In the genomic region with DNA sequence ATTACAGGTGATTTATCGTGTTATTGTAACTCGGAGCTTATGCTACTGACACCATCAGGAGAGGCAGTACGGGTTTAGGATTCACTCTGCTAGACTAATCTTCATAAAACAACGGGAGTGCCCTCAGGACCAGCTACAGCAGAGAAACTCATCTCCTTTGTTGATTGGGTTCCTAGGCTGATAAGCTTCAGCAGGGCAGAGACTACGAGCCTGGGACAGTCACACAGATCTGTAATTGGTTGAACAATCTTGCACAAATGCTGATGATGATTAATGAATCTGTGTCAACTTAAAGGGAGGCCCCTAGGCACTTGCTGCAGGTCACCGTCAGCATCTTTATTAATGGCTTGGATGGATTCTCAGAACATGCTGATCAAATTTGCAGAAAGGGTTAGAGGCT, we compare ENCODE assay signal across 17 mouse cellular contexts. TPM values are rescaled to one million over a fixed set of nuclear protein-coding genes. Genes with fewer than 3 reads are reported as not detected.
"Had no signal": no experiment of that assay in that cellular context is flagged by ENCODE, and none has a peak within 500 bp of the region (broad histone marks: within the 10 kb centered on the region; RNA-seq: fewer than 3 reads in every experiment).

No protein-coding gene starts in this region.

- H3K4me3 ChIP-seq: layer of hippocampus, adult 2 months; limb, embryonic 10.5 days; liver, embryonic 15.5 days; midbrain, embryonic 15.5 days had no signal

- H3K9me3 ChIP-seq: limb, embryonic 10.5 days; liver, embryonic 15.5 days; midbrain, embryonic 15.5 days had no signal

- H3K9ac ChIP-seq: liver, embryonic 15.5 days; midbrain, embryonic 15.5 days had no signal

- H3K27ac ChIP-seq: layer of hippocampus, adult 2 months; limb, embryonic 10.5 days; liver, embryonic 15.5 days; midbrain, embryonic 15.5 days had no signal

- DNase-seq: kidney, adult 8-10 months; kidney, postnatal 36 days; lung, adult 2 months; lung, postnatal 36 days; right cerebral cortex, adult 18-20 months; right cerebral cortex, postnatal 25 days; thymus, postnatal 14 days had no signal

- ATAC-seq: intestine, embryonic 16.5 days; lung, postnatal 0 days; midbrain, embryonic 15.5 days had no signal

- H3K27me3 ChIP-seq: liver, embryonic 15.5 days; midbrain, embryonic 15.5 days had no signal

- H3K36me3 ChIP-seq: limb, embryonic 10.5 days; liver, embryonic 15.5 days; midbrain, embryonic 15.5 days had no signal

- H3K4me1 ChIP-seq: liver, embryonic 15.5 days; midbrain, embryonic 15.5 days had no signal

- H3K4me2 ChIP-seq: liver, embryonic 11.5 days; liver, embryonic 15.5 days; midbrain, embryonic 15.5 days had no signal

RNA-seq across cellular contexts. Expression of gene Gja8, which starts 52.6 kb away (rescaled TPM):
- polyA plus RNA-seq: limb, embryonic 14.5 days; liver, embryonic 11.5 days; liver, embryonic 15.5 days; lung, adult 2 months; lung, postnatal 0 days; small intestine, adult 2 months; stomach, embryonic 16.5 days had no signal
